7 mouse cellular contexts compared by ENCODE assay signal in the genomic region with DNA sequence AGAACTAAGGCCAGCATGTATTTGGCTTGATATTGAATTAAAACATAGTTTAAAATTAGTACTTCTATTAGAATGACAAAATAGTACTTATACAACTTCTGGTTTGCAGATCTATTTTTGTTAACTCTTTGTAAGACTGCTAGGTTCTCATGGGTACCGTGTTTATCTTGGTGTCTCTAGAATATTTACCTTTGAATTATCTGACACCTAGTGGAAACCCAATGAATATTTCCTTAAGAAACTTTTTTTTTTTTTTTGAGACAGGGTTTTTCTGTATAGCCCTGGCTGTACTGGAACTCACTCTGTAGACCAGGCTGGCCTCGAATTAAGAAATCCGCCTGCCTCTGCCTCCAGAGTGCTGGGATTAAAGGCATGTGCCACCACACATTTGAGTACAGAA. TPM values are rescaled to one million over a fixed set of nuclear protein-coding genes. Genes with fewer than 3 reads are reported as not detected.
A peak's percentile ranks its signal among the peaks of the same experiment; 100 is the strongest.
DNase-seq lines count a peak whose midpoint lies in the region; ATAC-seq and TF ChIP-seq lines count a peak whose summit lies in the region.
"Not testable (repeated sequence)": the region's sequence is repeated elsewhere in the genome, so short reads cannot be mapped to it uniquely, and the experiment has no call there.

No protein-coding gene starts in this region.

- 90% methylated on average over 3 of the region's 3 CpGs for WGBS in hindbrain, embryonic 12.5 days
- 68% methylated on average over 3 of the region's 3 CpGs for WGBS in intestine, embryonic 15.5 days
- WGBS in midbrain, embryonic 14.5 days, result 85% methylated on average over 3 of the region's 3 CpGs
- WGBS in stomach, postnatal 0 days, result 63% methylated on average over 3 of the region's 3 CpGs

- intact Hi-C loops in left cerebral cortex, adult 2 months (cut with DNase I), result not testable (repeated sequence)

- peak; percentile 14; the same call in 1 of the 2 replicates for ATAC-seq in hindbrain, embryonic 12.5 days (ENCODE audit: low FRiP score)
- ATAC-seq in intestine, embryonic 15.5 days, result peak; percentile 63
- not testable (repeated sequence) for ATAC-seq in midbrain, embryonic 14.5 days (ENCODE audit: low FRiP score, low TSS enrichment); stomach, postnatal 0 days (ENCODE audit: low FRiP score, low TSS enrichment)

- H3K9ac ChIP-seq in CH12.LX (ENCODE audit: insufficient read depth, low read depth); hindbrain, embryonic 12.5 days; intestine, embryonic 15.5 days; midbrain, embryonic 14.5 days (replicated peaks; ENCODE audit: low read length); stomach, postnatal 0 days (ENCODE audit: low read length): not testable (repeated sequence)

- DNase-seq in CH12.LX (ENCODE audit: extremely low read depth); left cerebral cortex, adult 2 months (ENCODE audit: extremely low spot score in 1 of 2, low spot score in 2 of 2); stomach, postnatal 0 days (ENCODE audit: low spot score): not testable (repeated sequence)
- peak; percentile 27 for DNase-seq in adipocyte (ENCODE audit: low spot score)
- DNase-seq in midbrain, embryonic 14.5 days, result peak; percentile 31

- H3K36me3 ChIP-seq in CH12.LX (replicated peaks in 1 of 2; ENCODE audit: control insufficient read depth in 1 of 2, insufficient read depth in 1 of 2, low read length in 1 of 2), result peaks cover 3 to 19% of the 10 kb centered on the region in 2 experiments
- not testable (repeated sequence) for H3K36me3 ChIP-seq in hindbrain, embryonic 12.5 days; intestine, embryonic 15.5 days; stomach, postnatal 0 days (ENCODE audit: control insufficient read depth, insufficient read depth, low read length)
- H3K36me3 ChIP-seq in midbrain, embryonic 14.5 days (ENCODE audit: control insufficient read depth, insufficient read depth, low read length), result peaks cover 11% of the 10 kb centered on the region; the same call in 1 of the 2 replicates

- H3K4me2 ChIP-seq in CH12.LX (ENCODE audit: insufficient read depth, low read depth, poor library complexity, severe bottlenecking); hindbrain, embryonic 12.5 days (replicated peaks); intestine, embryonic 15.5 days (replicated peaks); midbrain, embryonic 14.5 days (ENCODE audit: low read length); stomach, postnatal 0 days (replicated peaks; ENCODE audit: low read depth): not testable (repeated sequence)

- H3K4me1 ChIP-seq in CH12.LX (ENCODE audit: control insufficient read depth in 1 of 2, insufficient read depth in 2 of 2); hindbrain, embryonic 12.5 days; intestine, embryonic 15.5 days (replicated peaks); midbrain, embryonic 14.5 days (ENCODE audit: control insufficient read depth, insufficient read depth, low read length); stomach, postnatal 0 days (replicated peaks; ENCODE audit: control insufficient read depth, insufficient read depth): not testable (repeated sequence)

- dilution Hi-C loops in CH12.LX (cut with MboI; ENCODE audit: extremely low pct_ligation_motif_present, extremely low pct_unique_long_range_greater_than_20kb, low sequenced_read_pairs), result not testable (repeated sequence)

- H3K27ac ChIP-seq in CH12.LX (ENCODE audit: insufficient read depth, low read depth); hindbrain, embryonic 12.5 days; intestine, embryonic 15.5 days; left cerebral cortex, adult 2 months; midbrain, embryonic 14.5 days (replicated peaks; ENCODE audit: low read depth, low read length); stomach, postnatal 0 days (replicated peaks): not testable (repeated sequence)

- TF ChIP-seq POLR2A in CH12.LX (IDR thresholded peaks at IDR 0.05; ENCODE audit: low read depth, low read length), result not testable (repeated sequence)

- not testable (repeated sequence) for H3K4me3 ChIP-seq in CH12.LX (replicated peaks in 1 of 3; ENCODE audit: low read depth in 2 of 3, low read length in 2 of 3, poor library complexity in 1 of 3); hindbrain, embryonic 12.5 days; intestine, embryonic 15.5 days (replicated peaks); left cerebral cortex, adult 2 months; midbrain, embryonic 14.5 days (replicated peaks; ENCODE audit: low read depth, low read length); stomach, postnatal 0 days (ENCODE audit: low read depth, low read length)

- peak; percentile 28 for TF ChIP-seq RAD21 in CH12.LX (IDR thresholded peaks at IDR 0.05; ENCODE audit: low read depth, low read length)

- not testable (repeated sequence) for H3K9me3 ChIP-seq in CH12.LX (replicated peaks; ENCODE audit: low read length); hindbrain, embryonic 12.5 days (replicated peaks); intestine, embryonic 15.5 days; midbrain, embryonic 14.5 days (ENCODE audit: control insufficient read depth, low read length); stomach, postnatal 0 days (ENCODE audit: control insufficient read depth, low read length)

- TF ChIP-seq EP300 in CH12.LX (IDR thresholded peaks at IDR 0.05; ENCODE audit: low read length); stomach, postnatal 0 days (optimal IDR thresholded peaks at IDR 0.05): not testable (repeated sequence)

- in situ Hi-C loops in CH12.LX (cut with MboI; ENCODE audit: low pct_ligation_motif_present, low pct_unique_long_range_greater_than_20kb, low sequenced_read_pairs), result not testable (repeated sequence)

- H3K79me2 ChIP-seq in CH12.LX (replicated peaks; ENCODE audit: control insufficient read depth, extremely low read depth, insufficient read depth, poor library complexity, severe bottlenecking), result not testable (repeated sequence)

- peak in 1 of 2 experiments; percentile 28; a peak in 1 of 4 replicates for TF ChIP-seq CTCF in CH12.LX (conservative IDR thresholded peaks at IDR 0.05 in 1 of 2, IDR thresholded peaks at IDR 0.05 in 1 of 2; ENCODE audit: low read depth in 2 of 2, low read length in 2 of 2)
- peak; percentile 9 for TF ChIP-seq CTCF in left cerebral cortex, adult 2 months (IDR thresholded peaks at IDR 0.05)
- peak; percentile 51 for TF ChIP-seq CTCF in stomach, postnatal 0 days (IDR thresholded peaks at IDR 0.05; ENCODE audit: low read depth)

- H3K27me3 ChIP-seq in CH12.LX (replicated peaks); hindbrain, embryonic 12.5 days; intestine, embryonic 15.5 days (replicated peaks); midbrain, embryonic 14.5 days (ENCODE audit: control insufficient read depth, insufficient read depth, low read length); stomach, postnatal 0 days (ENCODE audit: control insufficient read depth, insufficient read depth, low read length): not testable (repeated sequence)

TF ChIP-seq in CH12.LX, 34 proteins besides CTCF, POLR2A, EP300 and RAD21:
- TF ChIP-seq ZNF384 (IDR thresholded peaks at IDR 0.05; ENCODE audit: low read depth, low read length), result peak; percentile 87
- TF ChIP-seq POLR2AphosphoS2 (IDR thresholded peaks at IDR 0.05; ENCODE audit: low read depth, low read length), result peak; percentile 22; the same call in 1 of the 2 replicates
- peak; percentile 15; the same call in 1 of the 2 replicates for TF ChIP-seq SMC3 (IDR thresholded peaks at IDR 0.05; ENCODE audit: low read depth, low read length)

RNA-seq across cellular contexts. Expression of a gene that starts 11.8 kb away (rescaled TPM):
- total RNA-seq in CH12.LX (2012; rRNA removed) (39.1 and 48.5 TPM in 2 replicates), CH12.LX (2014; rRNA removed) (99.7 and 105 TPM in 2 replicates)
- 66.2 and 68.5 TPM in 2 replicates for polyA plus RNA-seq in CH12.LX (2012; ENCODE audit: insufficient read length, low read depth)
- 22.2 and 22.6 TPM in 2 replicates for polyA plus RNA-seq in hindbrain, embryonic 12.5 days (2016; fragmentation: Nextera tagmentation; extraction: Ambion mirVana)
- polyA plus RNA-seq in intestine, embryonic 15.5 days (2015; fragmentation: Nextera tagmentation; extraction: Ambion mirVana), result 24.4 and 24.7 TPM in 2 replicates
- 10 to 100 TPM; 38.7 to 43.6 TPM for total RNA-seq in left cerebral cortex, adult 2 months (2021)
- 28.1 and 40.2 TPM in 2 replicates for polyA plus RNA-seq in midbrain, embryonic 14.5 days (2014; fragmentation: Nextera tagmentation; extraction: Ambion mirVana)
- polyA plus RNA-seq in stomach, postnatal 0 days (2015; fragmentation: Nextera tagmentation; extraction: Ambion mirVana), result 12.1 and 13.3 TPM in 2 replicates

RNA-seq across cellular contexts. Expression of a gene that starts 59.8 kb away (rescaled TPM):
- total RNA-seq in CH12.LX (2012; rRNA removed), result 29.2 and 30.5 TPM in 2 replicates
- 30.0 and 32.7 TPM in 2 replicates for total RNA-seq in CH12.LX (2014; rRNA removed)
- polyA plus RNA-seq in CH12.LX (2012; ENCODE audit: insufficient read length, low read depth), result 36.1 and 37.2 TPM in 2 replicates
- 29.2 and 31.7 TPM in 2 replicates for polyA plus RNA-seq in hindbrain, embryonic 12.5 days (2016; fragmentation: Nextera tagmentation; extraction: Ambion mirVana)
- 19.3 and 20.1 TPM in 2 replicates for polyA plus RNA-seq in intestine, embryonic 15.5 days (2015; fragmentation: Nextera tagmentation; extraction: Ambion mirVana)
- total RNA-seq in left cerebral cortex, adult 2 months (2021), result 10 to 100 TPM; 52.8 to 72.0 TPM
- polyA plus RNA-seq in midbrain, embryonic 14.5 days (2014; fragmentation: Nextera tagmentation; extraction: Ambion mirVana), result 19.9 and 23.4 TPM in 2 replicates
- polyA plus RNA-seq in stomach, postnatal 0 days (2015; fragmentation: Nextera tagmentation; extraction: Ambion mirVana), result 13.2 and 14.5 TPM in 2 replicates
